Mouse (Mus musculus) megakaryocyte progenitor cell, adult 5-6 weeks (primary cell): Measurements from ENCODE around the gene Rtl9. TPM values are rescaled to one million over a fixed set of nuclear protein-coding genes. Genes with fewer than 3 reads are reported as not detected.

ENCODE experiments used
- ATAC-seq: replicated peaks from 2 replicates; pipeline ENCODE4 v1.8.0; 2016; ENCODE audit warnings: mild to moderate bottlenecking, moderate TSS enrichment, inconsistent platforms; ENCODE audit not compliant: poor library complexity
- total RNA-seq, 2 experiments: library from RNA; stranded (forward) in 1 of 2; stranded (reverse) in 1 of 2; fragments of 157-497, 149-512 nt in 1 of 2; fragments of 200-1000 nt in 1 of 2; gene quantifications; 2 replicates each; pipeline versions ENCODE4 v1.2.3 to v1.2.4; 2015 to 2017

Rtl9 gene
- not detected in 2 replicates for total RNA-seq (2015)
- not detected in 2 replicates for total RNA-seq (2017)

- ATAC-seq = peak; percentile 92
These were observed at the start of gene Rtl9 for GRCm38 (mm10) chrX:143099044-143099754. Rtl9 (plus strand) TSS chrX:143099594.

DNA sequence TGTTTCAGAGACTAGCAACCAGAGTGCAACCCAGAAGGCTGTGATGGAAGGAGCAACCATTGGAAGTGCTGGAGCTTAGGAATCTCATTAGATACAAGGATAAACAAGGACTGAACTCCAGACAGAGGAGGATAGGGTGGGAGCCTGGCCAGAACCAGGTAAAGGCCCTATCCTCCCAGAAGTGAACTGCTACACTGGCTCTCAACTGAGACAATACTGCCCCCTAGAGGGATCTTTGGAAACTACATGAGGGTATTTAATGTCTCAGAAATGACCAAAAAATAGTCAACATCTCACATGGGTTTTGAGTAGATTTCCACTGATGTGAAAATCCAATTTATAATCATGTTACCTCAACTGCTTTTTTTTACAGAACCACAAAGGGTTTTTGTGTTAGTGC, 47.9 kb upstream of the Rtl9 start:
- peak; percentile 89 for ATAC-seq

GRCm38 (mm10) chrX:143051921-143052320, 47.5 kb upstream of the Rtl9 start:
- ATAC-seq = peak; percentile 76

DNA sequence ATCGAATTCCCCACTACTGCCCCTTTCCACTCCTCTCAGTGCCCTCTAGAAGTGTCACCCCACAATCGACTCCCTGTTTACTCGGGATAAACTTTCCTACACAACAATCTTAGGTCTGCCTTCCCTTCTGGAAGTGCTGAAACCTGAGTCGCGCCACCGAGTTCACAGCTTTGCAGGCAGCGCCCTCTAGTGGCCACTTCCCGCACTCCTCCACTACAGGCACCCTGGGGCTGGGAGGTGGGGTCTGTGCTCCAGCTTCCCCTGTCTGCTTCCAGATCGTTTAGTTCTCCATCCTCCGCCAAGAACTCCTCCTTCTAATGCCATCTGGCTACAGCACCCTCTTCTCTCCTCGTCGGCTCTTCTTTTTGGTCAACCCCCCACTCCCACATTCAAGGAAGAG, 40.6 kb upstream of the Rtl9 start:
- peak; percentile 96 for ATAC-seq

DNA sequence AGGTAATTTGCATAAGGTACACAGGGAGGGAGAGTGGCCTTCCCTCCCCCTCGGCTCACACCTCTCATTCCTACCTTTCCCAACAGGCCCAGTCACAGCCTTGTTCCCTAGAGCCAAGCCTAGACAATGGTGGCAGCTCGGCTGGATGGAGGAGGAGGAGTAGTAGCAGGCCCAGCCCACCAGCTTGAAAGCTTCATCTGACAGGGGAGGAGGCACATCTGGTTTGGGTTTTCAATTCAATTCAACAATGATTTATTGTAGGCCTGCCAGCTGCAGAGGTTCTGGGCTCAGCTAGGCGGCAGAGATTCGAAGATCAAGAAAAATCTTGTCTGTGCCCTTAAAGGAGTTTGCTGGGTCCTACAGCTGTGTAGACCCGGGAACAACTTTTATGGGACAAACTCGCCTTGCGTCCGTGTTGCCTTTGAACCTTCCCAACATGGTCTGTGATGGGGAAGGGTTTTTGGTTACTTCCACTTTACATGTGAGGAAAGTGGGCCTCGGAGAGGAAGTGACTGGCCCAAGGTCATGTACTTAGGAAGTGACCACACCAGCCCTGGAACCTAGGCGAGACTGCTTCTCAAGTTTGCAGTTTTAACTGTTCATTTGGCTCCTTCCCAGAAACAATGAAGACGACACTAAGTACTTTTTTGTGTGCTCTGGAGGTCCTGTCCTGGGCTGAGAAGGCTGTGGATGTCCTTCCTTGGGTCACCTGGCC, 36.6 kb upstream of the Rtl9 start:
- 0 out of 2 replicates have a peak, but pooled peaks have one; percentile 15 for ATAC-seq

DNA sequence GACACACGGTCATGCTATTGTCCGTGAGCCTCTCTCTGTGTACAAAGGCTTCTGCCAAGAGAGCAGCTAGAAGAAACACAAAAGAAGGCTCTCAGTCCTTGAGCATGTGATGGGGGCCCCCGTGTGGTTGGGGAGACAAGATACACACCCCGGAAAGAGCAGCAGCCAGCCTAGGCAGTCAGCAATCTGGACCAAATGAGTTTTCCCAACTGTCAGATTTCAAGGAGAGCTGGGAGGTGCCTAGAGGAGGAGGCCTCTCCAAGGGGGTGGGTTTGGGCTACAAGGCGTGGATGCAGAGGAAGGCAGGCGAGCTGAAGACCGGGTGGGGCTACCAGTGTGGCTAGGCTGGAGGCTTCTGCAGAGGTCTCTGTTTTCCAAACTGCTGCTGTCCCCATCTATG, 35.6 kb upstream of the Rtl9 start:
- no peak for ATAC-seq

DNA sequence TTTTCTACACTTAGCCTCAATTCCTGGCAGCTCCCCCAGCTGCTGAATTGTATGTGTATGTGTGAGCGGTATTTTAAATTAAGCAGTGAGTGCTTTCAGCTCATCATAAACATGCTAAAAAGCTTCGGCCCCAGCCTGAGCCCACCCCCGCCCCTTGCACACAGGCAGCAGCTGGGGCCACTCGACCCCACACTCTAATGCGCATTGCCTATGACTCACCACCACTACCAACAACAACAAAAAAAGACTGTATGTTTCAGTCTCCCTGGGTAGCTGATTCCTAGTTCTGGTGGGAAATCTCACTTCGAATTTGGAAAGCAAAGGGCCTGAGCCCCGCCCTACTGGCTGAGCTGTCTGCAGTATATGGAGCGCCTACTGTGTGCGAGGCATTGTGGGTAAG, 35.1 kb upstream of the Rtl9 start:
- ATAC-seq = no peak

GRCm38 (mm10) chrX:143066320-143067114, 32.9 kb upstream of the Rtl9 start:
- ATAC-seq = no peak

- no peak for ATAC-seq
These were observed 32.3 kb upstream of the Rtl9 start for GRCm38 (mm10) chrX:143067115-143067514.

GRCm38 (mm10) chrX:143067576-143067975, 31.8 kb upstream of the Rtl9 start:
- ATAC-seq = no peak

DNA sequence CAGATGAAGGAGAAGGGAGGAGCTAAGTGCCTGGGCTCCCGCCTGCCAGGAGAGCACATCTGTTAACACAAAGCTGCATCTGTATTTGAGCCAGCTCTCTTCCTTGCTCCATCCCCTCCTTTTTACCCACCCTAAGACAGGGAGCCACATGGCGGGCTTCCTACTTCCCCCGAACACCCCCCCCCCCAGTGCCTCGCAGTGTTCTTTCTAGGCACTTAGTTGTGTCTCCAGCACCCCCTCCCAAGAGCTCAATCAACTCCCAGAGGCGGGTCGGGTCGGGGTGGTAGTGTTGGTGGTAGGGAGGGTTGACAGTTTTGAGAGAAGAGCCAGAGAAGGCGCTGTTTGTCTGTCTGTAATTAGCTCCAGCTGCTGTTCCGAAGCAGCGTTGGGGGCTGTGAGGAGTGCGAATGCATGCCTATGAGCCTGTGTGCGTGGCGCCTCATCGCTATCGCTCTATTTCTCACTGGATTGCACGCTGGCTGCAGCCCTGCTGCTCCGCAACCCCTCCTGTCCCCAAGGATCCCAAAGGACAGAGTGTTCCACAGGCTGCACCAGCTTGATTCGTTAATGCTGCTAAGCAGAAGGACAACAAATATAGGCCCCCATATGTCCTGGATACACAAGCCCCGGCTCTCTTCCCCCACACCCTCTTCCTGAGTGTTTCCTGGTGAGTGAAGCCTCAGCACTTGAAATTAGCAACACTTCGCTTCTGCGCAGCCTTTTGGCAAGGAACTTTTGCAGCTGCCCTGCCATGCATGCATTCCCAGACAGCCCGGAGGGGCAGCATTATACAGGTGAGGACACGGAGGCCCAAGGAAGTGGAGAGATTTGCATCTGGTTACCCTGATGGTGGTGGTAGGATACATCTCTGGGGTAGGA, 18.7 kb upstream of the Rtl9 start:
- no peak for ATAC-seq

- ATAC-seq = no peak
These were observed 16.7 kb upstream of the Rtl9 start for GRCm38 (mm10) chrX:143082732-143083131.

DNA sequence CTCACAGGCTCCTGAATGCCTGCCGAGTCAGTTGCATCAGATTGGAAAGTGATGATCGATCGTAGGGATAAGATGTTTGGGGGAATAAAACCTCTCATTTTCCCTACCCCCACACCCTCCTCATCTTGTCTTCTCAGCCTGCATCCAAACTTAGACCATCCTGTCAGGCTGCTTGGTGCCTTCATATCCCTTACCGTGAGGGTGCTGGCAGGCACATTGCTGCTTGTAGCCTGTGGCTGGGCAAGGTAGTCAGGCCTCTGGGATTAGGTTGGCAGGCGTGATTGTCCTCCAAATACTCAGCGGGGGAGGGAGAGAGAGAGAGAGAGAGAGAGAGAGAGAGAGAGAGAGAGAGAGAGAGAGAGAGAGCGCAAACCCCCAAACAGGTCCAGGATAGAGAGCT, 11.2 kb upstream of the Rtl9 start:
- ATAC-seq = no peak

DNA sequence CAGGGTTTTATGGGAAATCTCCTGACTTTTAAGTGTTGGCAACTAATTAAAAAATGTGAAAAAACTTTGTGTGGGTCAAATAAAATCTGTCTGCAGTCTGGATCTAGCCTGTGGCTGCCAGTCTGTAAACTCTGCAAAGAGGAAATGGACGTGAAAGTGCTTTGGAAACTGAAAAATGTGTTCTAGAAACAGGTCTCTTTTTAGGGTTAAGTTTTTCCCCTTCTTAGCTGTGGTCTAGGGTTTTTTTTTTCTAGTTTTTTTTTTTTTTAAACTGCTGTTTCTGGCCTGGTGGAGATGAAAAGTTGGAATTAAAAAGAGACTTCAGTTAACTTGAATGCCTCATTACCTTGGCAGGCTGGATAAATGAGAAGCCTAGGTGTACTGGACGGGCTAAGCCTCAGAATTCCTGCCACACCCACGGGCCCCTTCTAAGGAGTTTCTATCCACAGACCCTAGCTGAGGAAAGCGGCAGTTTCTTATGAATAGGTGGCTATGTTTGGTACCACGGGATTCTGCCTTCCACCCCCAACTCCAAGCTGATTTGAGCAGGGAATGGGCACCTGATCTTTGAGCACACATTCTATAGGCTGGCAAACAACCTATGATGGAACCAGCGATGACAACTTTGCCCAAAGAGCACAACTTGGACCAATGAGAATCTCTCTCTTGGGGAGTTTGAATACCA, 8.3 kb upstream of the Rtl9 start:
- ATAC-seq = no peak

DNA sequence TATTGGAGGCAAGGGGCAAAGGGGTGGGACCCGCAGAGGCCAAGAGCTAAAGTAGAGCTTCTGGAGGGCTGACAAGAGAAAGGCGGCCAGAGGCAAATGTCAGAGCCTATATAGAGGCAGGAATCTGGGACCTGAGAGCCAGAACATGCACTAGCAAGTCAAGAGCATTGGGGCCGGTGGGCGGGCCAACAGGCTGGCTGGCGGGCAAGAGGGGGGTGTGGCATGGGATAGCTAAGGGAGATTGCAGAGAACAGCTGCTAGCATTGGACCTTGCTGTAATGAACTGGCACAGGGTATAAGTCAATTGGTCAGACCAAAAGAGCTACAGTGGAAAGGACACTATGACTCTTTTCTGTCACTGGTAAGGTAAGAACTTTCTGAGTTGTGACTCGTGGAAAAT, 1.8 kb upstream of the Rtl9 start:
- ATAC-seq = no peak

DNA sequence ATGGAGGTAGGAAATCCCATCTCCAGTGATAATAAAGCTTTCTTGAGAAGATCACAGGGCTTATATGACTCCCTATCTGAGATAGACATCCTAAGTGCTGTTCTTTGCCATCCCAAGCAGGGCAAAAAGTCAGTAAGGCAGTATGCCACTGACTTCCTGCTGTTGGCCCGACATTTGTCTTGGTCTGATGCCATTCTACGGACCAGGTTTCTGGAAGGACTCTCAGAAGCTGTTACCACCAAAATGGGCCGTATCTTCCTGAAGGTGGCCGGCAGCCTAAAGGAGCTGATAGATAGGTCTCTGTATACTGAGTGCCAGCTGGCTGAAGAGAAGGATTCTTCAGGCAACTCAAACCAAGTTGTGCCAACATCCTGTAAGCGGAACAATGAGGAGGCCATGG, 3.8 kb downstream of the Rtl9 start:
- ATAC-seq = no peak

- ATAC-seq = no peak
These were observed 6.5 kb downstream of the Rtl9 start for GRCm38 (mm10) chrX:143105866-143106265.

GRCm38 (mm10) chrX:143112546-143112945, 13.2 kb downstream of the Rtl9 start:
- ATAC-seq = no peak
